Mouse (Mus musculus) heart, embryonic 14.5 days (tissue): Measurements from ENCODE around the gene Serpine1. TPM values are rescaled to one million over a fixed set of nuclear protein-coding genes. Genes with fewer than 3 reads are reported as not detected.

Source experiments
- ATAC-seq: fragments of 200-750 bp; cut with Nextera tagmentation; 2 replicates; pipeline ENCODE4 v1.8.0; 2017; ENCODE audit warnings: low read depth, moderate TSS enrichment; ENCODE audit not compliant: insufficient number of reproducible peaks, insufficient read depth, low FRiP score
- H3K27ac ChIP-seq, 2 experiments: fragments of 200-500 bp in 1 of 2; fragments of 300-500 bp in 1 of 2; sonication (generic) in 1 of 2; replicated peaks in 1 of 2; 2 replicates each; pipeline ENCODE4 v1.5.1; 2012 to 2014; ENCODE audit warnings: low read depth in 2 of 2, low read length in 2 of 2, control low read depth in 1 of 2, mild to moderate bottlenecking in 1 of 2, mixed read lengths in 1 of 2; ENCODE audit not compliant: control insufficient read depth in 1 of 2, insufficient read depth in 1 of 2
- H3K27me3 ChIP-seq: fragments of 300-500 bp; sonication (generic); 2 replicates; pipeline ENCODE4 v1.6.1; 2014; ENCODE audit warnings: mild to moderate bottlenecking, low read length, control low read depth; ENCODE audit not compliant: control insufficient read depth, insufficient read depth
- H3K36me3 ChIP-seq: fragments of 300-500 bp; sonication (generic); 2 replicates; pipeline ENCODE4 v1.6.1; 2014; ENCODE audit warnings: mild to moderate bottlenecking, control low read depth, low read length, mixed read lengths; ENCODE audit not compliant: control insufficient read depth, insufficient read depth
- H3K4me1 ChIP-seq, 2 experiments: fragments of 200-500 bp in 1 of 2; fragments of 300-500 bp in 1 of 2; sonication (generic) in 1 of 2; 2 replicates each; pipeline ENCODE4 v1.6.1; 2012 to 2014; ENCODE audit warnings: low read length in 2 of 2, control low read depth in 1 of 2, mixed read lengths in 1 of 2; ENCODE audit not compliant: control insufficient read depth in 2 of 2, insufficient read depth in 2 of 2
- H3K4me2 ChIP-seq: fragments of 300-500 bp; sonication (generic); 2 replicates; pipeline ENCODE4 v1.6.1; 2014; ENCODE audit warnings: mild to moderate bottlenecking, low read length
- H3K4me3 ChIP-seq, 2 experiments: fragments of 200-500 bp in 1 of 2; fragments of 300-500 bp in 1 of 2; sonication (generic) in 1 of 2; 2 replicates each; pipeline ENCODE4 v1.5.1; 2012 to 2014; ENCODE audit warnings: low read length in 2 of 2, mild to moderate bottlenecking in 2 of 2, control low read depth in 1 of 2, low read depth in 1 of 2, moderate library complexity in 1 of 2; ENCODE audit not compliant: control insufficient read depth in 1 of 2, insufficient read depth in 1 of 2
- H3K9ac ChIP-seq: fragments of 300-500 bp; sonication (generic); 2 replicates; pipeline ENCODE4 v1.6.1; 2014; ENCODE audit warnings: mild to moderate bottlenecking, low read length
- H3K9me3 ChIP-seq: fragments of 300-500 bp; sonication (generic); 2 replicates; pipeline ENCODE4 v1.6.1; 2016; ENCODE audit warnings: low read length, control low read depth; ENCODE audit not compliant: control insufficient read depth
- WGBS: fragments of 180-500 bp; shearing (Covaris S2); extraction: QIAGEN DNeasy Blood & Tissue Kit; methylation state at CpG from one replicate; pipeline ENCODE4 v1.1.7; 2014; 5-methylcytosine and 5-hydroxymethylcytosine counted together
- polyA plus RNA-seq: library from polyadenylated mRNA; unstranded; fragments of >200 nt; fragmentation: Nextera tagmentation; extraction: Ambion mirVana; gene quantifications from 2 replicates; pipeline ENCODE4 v1.2.1, GENCODE M21; 2014

Gene Serpine1
- polyA plus RNA-seq, 1 experiment from 2014 or later: 0.93 TPM

DNA sequence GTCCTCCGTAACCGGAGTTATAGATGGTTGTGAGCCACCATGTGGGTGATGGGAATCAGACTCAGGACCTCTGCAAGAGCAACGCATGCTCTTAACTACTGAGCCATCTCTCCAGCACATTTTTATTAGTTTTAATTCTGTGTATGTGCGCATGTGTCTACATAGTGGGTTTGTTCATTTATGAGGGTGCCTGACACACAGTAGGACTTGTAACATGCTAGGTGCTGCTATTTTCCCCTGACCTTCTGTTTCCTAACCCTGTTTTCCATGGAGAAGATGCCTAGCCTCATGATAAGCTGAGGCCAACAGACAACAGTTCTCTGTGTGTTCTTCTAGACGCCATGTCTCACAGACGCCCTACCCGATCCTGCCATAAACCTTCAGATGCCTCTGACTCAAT lies 28.1 kb downstream of the Serpine1 start:
- peaks cover 5 to 6% of the 10 kb centered on the region in 2 experiments; a peak in 3 of 4 replicates for H3K4me1 ChIP-seq
- H3K4me3 ChIP-seq: no peak overlapping the region
- peaks cover 37% of the 10 kb centered on the region for H3K36me3 ChIP-seq
- no peak overlapping the region for H3K4me2 ChIP-seq
- 91% methylated on average over 7 of the region's 7 CpGs for WGBS
- no peaks in the 10 kb centered on the region for H3K9me3 ChIP-seq
- no peaks in the 10 kb centered on the region for H3K27me3 ChIP-seq
- no peak overlapping the region for H3K27ac ChIP-seq
- ATAC-seq: no peak
- H3K9ac ChIP-seq: no peak overlapping the region

DNA sequence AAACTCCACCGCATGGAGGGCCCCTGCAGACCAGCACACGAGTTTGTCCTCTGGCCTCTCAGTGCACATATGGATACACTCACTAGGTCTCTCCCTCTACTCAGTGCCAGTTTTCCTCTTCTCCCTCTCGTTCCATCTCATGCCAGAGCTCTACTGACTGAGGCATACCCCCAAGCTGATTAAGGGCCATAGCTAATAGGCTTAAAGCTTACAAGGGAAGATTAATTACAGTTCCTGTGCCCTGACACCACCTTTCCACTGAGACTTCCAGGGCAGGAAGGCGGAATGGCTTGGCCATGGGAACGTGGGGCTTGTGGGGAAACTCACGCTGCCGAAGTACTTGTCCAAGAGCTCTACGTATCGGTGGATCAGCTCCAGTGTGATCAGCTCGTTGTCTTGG lies 30.6 kb downstream of the Serpine1 start:
- no peak overlapping the region for H3K27ac ChIP-seq
- no peaks in the 10 kb centered on the region for H3K9me3 ChIP-seq
- H3K4me2 ChIP-seq: no peak overlapping the region
- no peak for ATAC-seq
- peaks cover 4 to 6% of the 10 kb centered on the region in 2 experiments; a peak in 3 of 4 replicates for H3K4me1 ChIP-seq
- no peak overlapping the region for H3K4me3 ChIP-seq
- H3K36me3 ChIP-seq: peaks cover 62% of the 10 kb centered on the region
- H3K27me3 ChIP-seq: no peaks in the 10 kb centered on the region
- 89% methylated on average over 10 of the region's 10 CpGs for WGBS
- H3K9ac ChIP-seq: no peak overlapping the region

DNA sequence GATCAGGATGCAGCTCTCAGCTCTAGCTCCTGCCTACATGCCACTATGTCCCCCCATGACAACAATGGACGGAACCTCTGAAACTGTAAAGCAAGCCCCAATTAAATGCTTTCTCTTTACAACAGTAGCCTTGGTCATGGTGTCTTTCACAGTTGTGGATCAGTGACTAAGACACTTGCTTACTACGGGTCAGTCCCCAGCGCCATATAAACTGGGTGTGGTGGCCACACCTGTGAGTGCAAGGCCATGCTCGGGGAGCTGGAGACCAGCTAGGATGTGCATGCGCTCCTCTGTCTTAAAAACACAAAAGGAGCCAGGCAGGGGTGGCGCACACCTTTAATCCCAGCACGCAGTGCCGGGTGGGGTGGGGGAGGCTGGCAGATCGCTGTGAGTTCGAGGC lies 32.6 kb downstream of the Serpine1 start:
- Histone ChIP-seq H3K27me3 (no peaks in the 10 kb centered on the region), H3K27ac (no peak overlapping the region), H3K4me3 (no peak overlapping the region), H3K36me3 (peaks cover 79% of the 10 kb centered on the region), H3K4me1 (no peaks in the 10 kb centered on the region), H3K4me2 (no peak overlapping the region), H3K9me3 (no peaks in the 10 kb centered on the region), H3K9ac (no peak overlapping the region)
- WGBS: 96% methylated on average over 10 of the region's 10 CpGs
- ATAC-seq: no peak

DNA sequence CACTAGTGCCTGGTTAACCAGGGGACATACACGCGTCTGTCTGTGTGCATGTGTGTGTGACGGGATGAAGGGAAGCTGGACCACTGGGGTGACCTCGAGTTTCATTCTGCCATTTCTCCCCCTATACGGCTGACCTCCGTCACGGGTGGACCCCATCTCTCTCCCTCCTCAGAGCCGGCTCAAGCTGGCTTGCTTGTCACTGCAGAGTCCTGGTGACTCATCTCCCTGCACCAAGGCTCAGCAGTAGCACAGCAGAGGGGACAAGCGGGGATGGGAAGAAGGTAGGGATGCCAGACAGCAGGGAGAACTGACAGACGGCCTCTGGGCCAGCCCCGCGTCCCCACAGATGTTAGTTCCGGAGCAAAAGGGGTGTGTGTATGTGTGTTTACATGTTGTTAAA lies 35.9 kb downstream of the Serpine1 start:
- Histone ChIP-seq H3K4me1 (peaks cover 11 to 14% of the 10 kb centered on the region in 2 experiments; a peak in 3 of 4 replicates), H3K27me3 (peaks cover 14% of the 10 kb centered on the region), H3K4me3 (no peak overlapping the region), H3K27ac (no peak overlapping the region), H3K36me3 (peaks cover 60% of the 10 kb centered on the region), H3K4me2 (no peak overlapping the region), H3K9ac (no peak overlapping the region), H3K9me3 (no peaks in the 10 kb centered on the region)
- WGBS: 79% methylated on average over 13 of the region's 13 CpGs
- ATAC-seq: no peak

DNA sequence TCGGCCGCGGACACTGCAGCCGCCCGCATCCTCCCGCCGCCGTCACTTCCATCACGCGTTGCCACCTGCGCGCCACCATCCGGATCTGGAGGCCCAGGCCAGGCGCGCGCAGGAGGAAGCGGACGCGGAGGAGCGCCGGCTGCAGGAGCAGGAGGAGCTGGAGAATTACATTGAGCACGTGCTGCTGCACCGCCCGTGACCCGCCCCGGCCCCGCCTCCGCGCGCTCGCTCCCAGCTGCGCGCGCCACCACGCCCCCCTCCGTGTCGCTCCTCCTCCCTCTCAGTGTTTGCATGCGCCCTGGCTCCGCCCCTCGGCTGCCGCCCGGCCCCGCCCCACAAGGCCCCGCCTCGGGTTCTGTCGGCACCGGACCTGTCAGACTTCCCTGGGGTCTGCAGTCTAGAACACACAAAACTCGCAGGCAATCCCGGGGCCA lies 39.4 kb downstream of the Serpine1 start:
- Histone ChIP-seq H3K9me3 (no peaks in the 10 kb centered on the region), H3K4me2 (peak overlapping the region; percentile 98), H3K36me3 (peaks cover 28% of the 10 kb centered on the region), H3K27ac (no peak overlapping the region), H3K27me3 (peaks cover 48% of the 10 kb centered on the region), H3K9ac (peak overlapping the region; percentile 62), H3K4me1 (peaks cover 18 to 25% of the 10 kb centered on the region in 2 experiments), H3K4me3 (peak overlapping the region; percentile 37 to 50)
- ATAC-seq: peak; percentile 77
- WGBS: 0% methylated on average over 40 of the region's 49 CpGs

DNA sequence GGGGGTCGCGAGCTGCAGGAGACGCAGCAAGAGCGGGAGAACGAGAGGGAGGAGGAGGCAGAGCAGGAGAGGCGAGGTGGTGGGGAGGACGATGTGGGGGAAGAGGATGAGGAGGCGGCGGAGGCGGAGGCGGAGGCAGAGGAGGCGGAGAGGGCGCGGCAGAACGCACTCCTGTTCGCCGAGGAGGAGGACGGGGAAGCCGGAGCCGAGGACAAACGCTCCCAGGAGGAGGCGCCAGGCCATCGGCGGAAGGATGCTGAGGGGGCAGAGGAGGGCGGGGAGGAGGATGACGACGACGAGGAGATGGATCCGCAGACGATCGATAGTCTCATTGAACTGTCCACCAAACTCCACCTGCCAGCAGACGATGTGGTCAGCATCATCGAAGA lies 40.0 kb downstream of the Serpine1 start:
- H3K27me3 ChIP-seq: peaks cover 54% of the 10 kb centered on the region
- H3K4me3 ChIP-seq: peak overlapping the region; percentile 37 to 50
- H3K36me3 ChIP-seq: peaks cover 22% of the 10 kb centered on the region
- H3K27ac ChIP-seq: no peak overlapping the region
- peak overlapping the region; percentile 98 for H3K4me2 ChIP-seq
- no peaks in the 10 kb centered on the region for H3K9me3 ChIP-seq
- ATAC-seq: no peak
- peaks cover 18 to 25% of the 10 kb centered on the region in 2 experiments for H3K4me1 ChIP-seq
- WGBS: 2% methylated on average over 32 of the region's 33 CpGs
- no peak overlapping the region for H3K9ac ChIP-seq

DNA sequence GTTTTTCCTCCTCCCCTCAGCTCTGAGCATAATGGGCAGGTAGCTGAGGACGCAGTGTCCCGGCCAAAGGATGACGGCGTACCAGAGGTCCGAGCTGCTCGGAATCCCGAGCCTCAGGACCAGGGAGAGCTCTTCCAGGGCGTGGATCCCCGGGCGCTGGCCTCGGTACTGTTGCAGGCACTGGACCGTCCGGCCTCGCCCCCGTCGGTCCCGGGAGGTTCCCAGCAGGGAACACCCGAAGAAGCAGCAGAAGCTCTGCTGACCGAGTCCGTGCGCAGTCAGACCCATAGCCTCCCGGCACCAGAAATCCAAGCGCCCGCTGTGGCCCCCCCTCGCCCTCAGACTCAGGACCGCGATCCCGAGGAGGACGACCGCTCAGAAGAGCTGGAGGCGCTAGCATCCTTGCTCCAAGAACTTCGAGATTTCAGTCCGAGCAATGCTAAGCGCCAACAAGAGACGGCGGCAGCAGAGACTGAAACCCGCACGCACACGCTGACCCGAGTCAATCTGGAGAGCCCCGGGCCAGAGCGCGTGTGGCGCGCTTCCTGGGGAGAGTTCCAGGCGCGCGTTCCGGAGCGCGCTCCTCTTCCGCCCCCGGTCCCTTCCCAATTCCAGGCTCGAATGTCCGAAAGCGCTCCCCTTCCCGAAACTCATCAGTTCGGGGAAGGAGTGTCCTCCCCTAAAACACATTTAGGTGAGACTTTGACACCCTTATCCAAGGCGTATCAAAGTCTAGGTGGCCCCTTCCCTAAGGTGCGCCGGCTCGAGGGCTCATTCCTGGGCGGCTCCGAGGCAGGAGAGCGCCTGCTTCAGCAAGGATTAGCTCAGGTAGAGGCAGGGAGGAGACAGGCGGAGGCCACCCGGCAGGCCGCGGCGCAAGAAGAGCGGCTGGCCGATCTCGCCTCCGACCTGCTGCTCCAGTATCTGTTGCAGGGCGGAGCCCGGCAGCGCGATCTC lies 40.7 kb downstream of the Serpine1 start:
- Histone ChIP-seq H3K36me3 (peaks cover 15% of the 10 kb centered on the region), H3K9ac (no peak overlapping the region), H3K27ac (no peak overlapping the region), H3K4me3 (peak overlapping the region; percentile 37 to 50), H3K4me1 (peaks cover 18 to 25% of the 10 kb centered on the region in 2 experiments), H3K4me2 (peak overlapping the region; percentile 98), H3K27me3 (peaks cover 60% of the 10 kb centered on the region), H3K9me3 (no peaks in the 10 kb centered on the region)
- WGBS: 1% methylated on average over 78 of the region's 78 CpGs
- ATAC-seq: no peak
